Mouse (Mus musculus): Measurements from ENCODE around the gene Syt2.

Syt2 gene

DNA sequence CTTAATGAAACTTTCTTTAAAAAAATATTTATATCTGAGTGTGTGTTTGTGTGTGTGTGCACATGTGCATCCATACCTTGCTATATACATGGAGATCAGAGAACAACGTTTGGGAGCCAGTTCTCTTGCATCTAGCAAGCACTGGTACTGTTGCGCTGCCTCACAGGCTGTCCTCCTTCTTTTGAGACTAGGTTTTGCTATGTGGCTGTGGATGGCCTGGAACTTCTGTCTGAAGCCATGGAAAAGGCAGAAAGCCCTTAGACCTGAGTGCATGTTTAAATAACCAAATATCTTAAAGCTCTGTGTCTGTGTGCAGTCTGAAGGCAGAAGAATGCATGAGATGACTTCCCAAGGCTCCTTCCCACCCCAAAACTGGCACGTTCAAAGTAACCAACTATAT is 126.3 kb downstream of the Syt2 start:
- no peak for DNase-seq (ENCODE audit: low read depth)

GRCm38 (mm10) chr1:134773256-134773655 is 126.8 kb downstream of the Syt2 start:
- no peak for DNase-seq (ENCODE audit: low read depth)

DNA sequence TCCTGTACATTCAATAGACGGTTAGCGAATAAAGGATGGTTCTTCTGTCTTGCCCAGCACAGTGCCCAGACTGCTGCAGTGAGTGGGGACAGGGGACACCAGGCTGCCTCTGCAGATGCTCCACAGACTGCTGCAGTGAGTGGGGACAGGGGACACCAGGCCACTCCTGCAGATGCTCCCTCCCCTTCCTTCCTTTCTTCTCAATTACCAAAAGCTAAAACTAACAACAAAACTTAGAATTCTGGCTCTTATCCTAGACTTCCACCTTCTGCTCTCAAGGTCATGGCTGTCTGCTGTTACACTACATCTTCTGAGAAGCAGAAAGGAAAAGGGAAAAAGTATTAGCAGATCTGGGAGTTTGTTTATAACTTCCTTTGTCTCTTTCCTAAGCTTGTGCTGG is 127.8 kb downstream of the Syt2 start:
- DNase-seq (ENCODE audit: low read depth), result no peak

DNA sequence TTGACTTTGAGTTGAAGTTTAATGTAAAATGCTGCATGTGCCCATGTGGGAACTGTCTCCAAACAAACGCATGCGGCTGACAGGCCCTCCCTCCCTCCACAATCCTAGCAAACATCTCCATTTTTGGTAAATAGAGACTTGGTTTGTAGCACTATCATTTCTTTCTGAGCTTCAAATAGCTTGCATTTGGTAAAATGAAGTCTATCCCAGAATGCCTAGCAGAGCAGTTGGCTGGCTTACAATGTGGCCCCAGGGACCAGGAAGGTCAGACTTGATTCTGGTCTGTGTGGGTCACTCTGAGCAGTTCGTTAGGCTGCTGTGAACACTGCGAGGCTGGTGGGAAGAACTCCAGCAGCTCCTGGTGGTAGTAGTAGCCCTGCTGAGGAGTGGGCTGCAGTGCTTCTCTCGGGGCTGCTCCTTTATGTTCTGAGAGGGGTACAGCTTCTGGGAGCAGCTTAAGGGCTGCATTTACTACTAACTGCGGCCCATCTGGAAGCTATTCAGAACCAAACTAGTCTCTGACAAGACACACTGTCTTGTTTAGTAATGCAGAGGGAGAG is 128.3 kb downstream of the Syt2 start:
- DNase-seq (ENCODE audit: low read depth), result no peak

GRCm38 (mm10) chr1:134775631-134776030 is 129.2 kb downstream of the Syt2 start:
- DNase-seq (ENCODE audit: low read depth), result no peak

DNA sequence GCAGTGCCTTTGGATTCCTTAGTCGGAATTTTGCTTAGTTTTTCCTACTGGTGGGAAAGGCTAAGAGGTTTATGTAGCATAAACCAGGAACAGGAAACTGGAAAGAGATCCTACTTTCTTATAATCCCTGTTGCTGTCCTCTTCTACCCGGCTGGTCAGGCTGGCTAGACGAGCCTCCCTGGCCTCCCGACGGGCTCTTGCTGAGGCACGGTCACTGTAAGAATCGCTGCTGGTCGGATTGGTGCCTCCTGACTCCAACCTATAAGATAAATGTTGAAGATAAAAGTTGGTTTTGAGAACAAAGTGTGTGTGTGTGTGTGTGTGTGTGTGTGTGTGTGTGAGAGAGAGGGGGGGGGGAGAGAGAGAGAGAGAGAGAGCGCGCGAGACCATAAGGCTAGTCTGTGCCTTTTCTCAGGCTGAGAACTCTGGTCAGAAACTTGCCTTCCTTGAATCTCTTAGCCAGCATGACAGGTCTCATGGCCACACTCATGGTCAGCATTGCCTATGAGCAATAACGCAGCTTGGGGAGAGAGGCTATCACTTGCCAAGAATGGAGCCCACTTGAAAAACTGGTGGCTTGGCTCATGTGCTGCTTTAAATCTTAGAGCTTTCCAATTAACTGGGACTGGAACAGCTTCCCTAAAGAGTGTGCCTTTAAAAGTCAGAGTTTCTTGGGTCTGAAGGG is 130.9 kb downstream of the Syt2 start:
- DNase-seq (ENCODE audit: low read depth), result no peak

DNA sequence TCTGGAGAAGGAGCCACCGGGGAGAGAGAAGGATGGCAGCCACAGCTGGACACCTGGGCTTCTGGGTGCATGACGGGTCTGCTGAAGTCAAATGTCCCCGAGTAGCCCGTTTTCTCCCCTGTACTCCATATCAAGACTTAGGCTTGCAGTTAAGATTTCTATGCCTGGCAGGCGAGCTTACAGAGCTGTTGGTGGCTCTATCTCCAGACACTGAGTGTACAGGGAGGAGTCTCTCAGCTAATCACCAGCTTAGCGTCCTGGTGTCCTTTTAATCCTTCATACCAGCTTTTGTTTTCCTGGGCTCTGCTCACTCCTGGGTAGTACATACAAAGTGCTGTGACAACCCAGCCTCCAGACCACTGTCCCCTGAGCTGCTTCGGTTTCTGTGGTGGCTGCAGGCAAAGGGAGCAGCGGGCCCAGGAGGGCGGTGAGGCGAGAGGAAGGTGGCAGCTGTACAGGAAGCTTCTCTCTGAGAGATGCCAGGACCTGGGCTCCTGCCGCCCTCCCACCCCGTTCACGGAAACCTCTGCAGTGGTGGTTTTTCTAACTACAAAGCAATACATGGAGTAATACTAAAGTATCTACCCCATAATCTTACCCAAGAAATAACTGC is 131.6 kb downstream of the Syt2 start:
- DNase-seq (ENCODE audit: low read depth), result no peak

DNA sequence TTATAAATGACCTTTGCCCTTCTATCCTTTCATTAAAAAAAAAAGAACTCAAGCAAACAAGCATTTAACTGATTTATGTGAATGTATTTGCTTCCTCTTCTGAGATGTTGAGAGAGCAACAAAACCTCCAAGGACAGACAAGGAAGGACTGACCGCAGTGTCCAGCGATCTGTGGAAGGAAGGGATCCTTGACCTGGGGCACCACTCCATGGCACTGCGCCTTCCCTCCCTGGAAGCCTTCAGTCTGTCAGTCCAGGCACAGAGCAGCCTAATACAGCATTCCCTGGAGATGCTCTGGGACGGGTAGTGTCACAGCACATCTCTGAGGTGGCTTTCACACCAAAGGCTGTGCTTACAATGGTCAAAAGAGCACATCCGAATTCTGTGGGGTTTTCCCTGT is 136.3 kb downstream of the Syt2 start:
- DNase-seq (ENCODE audit: low read depth), result no peak

GRCm38 (mm10) chr1:134783958-134784357 is 137.5 kb downstream of the Syt2 start:
- DNase-seq (ENCODE audit: low read depth), result no peak

DNA sequence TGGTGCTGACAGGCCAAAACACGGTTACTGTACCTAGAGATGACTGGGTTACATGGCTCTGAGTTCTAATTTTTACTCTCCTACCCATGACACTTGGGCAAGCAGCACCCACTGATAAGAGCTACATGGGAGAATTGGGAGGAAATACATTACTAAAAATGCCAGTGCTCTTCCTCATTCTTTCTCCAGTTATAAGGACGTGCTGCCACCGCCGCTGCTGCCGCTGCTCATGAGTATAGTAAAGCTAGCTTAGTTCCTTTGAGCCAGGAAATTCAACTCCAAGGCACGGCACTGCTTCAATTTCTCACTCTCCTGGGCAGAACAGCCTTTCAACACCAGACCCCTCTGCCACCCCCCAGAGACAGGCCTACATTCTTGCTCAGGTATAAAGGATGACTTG is 138.0 kb downstream of the Syt2 start:
- no peak for DNase-seq (ENCODE audit: low read depth)

- no peak for DNase-seq (ENCODE audit: low read depth)
Measured at GRCm38 (mm10) chr1:134784911-134785310, 138.4 kb downstream of the Syt2 start.

DNA sequence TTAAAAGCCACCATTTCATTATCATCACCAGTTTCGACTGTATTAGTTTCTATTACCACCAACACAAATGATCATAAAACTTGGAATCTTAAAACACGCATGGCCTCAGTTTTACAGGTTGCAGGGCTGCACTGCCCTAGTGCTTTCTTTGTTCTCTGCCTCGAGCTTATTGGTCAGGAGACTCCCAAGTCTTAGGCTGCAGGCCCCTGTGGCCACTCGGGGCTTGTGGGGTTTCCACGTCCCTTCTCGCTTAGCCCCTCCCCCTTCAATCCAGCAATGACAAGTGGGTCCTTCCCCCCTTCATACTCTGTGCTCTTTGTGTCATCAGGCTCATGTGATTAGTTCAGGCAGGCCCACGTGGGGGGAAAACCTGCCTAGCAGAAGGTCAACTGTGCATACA is 141.6 kb downstream of the Syt2 start:
- DNase-seq (ENCODE audit: low read depth), result no peak

DNA sequence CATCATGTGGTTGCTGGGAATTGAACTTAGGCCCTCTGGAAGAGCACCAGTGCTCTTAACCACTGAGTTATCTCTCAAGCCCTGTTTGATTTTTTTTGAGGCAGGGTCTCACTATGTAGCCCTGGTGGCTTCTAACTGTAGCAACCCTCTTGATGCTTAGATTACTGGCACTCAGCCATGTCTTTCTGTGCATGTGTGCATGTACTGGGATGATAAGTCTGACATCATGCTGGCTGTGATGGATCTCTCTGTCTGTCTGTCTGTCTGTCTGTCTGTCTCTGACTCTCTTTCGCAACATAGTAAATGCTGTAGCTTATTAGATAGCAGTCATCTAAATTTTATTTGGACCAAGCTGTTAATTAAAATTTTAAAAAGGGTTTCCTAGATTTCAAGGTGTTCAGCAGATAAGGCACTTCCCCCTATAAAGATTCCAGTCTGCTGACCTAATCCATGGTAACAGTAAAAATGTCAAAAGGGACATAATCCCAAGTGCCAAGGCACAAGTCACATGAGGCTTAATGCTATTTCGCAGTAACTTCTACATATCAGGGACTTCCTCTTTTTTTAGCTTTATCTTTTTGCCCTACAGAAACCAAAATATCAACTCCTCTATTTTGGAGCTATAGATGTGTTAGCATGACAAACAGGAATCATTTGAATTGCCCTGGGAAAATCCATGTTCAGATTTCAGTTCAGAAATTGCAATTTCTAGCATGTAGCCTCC is 144.4 kb downstream of the Syt2 start:
- no peak for DNase-seq (ENCODE audit: low read depth)

DNA sequence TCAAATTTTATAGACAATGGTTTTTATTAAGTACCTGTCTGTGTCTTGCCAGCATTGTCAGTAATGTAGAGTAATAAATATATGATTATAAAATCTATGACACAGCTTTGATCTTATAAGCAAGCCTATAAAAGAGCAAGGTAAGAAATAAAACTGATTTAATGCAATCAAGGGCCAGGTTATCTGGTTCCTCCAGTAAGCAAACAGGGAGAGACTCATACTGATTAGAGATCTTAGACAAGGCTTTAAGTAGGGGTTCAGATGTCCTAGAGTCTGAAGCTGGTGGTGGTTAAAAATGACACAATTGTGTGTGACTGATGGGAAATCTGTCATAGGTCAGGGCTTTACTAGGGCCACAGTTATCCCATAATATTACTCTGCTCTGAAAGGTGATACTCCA is 145.0 kb downstream of the Syt2 start:
- no peak for DNase-seq (ENCODE audit: low read depth)

- no peak for DNase-seq (ENCODE audit: low read depth)
Measured at GRCm38 (mm10) chr1:134796076-134796475, 149.6 kb downstream of the Syt2 start.

- DNase-seq (ENCODE audit: low read depth), result no peak
Measured at GRCm38 (mm10) chr1:134796536-134796935, 150.1 kb downstream of the Syt2 start.

DNA sequence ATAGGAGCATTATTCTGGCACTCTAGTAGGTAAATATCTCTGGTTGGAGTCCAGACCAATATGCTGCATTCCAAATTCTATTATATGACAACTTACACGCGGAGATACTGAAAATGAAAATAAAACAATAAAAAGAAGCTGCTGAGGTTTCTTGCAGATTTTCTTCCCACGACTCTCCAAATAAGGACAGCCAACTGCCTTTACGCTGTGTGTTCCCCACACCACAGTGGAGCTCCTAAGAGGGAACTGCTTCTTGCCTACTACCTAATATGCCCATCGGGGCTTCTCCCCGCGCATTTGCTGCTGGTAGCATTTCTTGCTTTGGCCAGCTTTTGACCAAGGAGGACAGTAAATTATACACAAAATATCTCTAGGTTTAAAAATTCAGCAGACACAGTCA is 155.3 kb downstream of the Syt2 start:
- no peak for DNase-seq (ENCODE audit: low read depth)

DNA sequence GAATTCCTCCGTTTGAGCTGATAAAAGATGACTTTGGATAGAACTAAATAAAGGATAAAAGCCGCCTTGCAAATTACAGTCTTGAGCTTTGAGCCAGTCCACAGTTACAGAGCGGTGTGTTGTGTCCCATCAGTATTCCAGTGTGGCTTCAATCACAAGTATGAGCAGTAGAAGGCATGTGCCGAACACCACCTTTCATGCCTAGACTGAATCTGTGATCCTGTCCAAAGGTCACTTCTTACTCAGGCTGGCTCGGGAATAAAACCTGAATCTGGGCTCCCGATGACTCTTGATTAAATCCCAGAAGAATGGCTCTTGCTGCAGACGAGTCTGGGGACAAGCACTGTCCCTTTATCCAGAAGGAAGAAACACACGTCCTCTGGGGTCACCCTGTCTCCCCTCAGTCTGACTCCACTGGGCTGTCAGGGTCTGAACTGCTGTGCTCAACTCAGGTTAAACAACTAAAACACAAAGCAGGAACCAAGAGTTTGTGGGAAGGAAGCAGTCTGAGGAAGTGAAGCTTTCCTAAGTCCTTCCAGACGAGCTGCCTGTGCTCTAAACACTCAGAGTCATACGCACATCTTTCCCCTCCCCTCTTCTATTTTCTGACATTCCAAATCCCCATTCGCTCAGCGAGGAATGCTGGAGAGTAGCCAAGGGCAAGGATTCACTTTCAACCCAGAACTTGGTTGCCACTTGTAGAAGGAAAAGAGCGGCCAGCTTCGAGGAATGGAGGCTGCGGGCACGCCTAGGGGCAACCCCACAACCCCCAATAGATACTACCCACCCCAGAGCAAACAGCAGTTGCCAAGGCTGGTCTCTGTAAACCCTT is 157.0 kb downstream of the Syt2 start:
- no peak for DNase-seq (ENCODE audit: low read depth)

DNA sequence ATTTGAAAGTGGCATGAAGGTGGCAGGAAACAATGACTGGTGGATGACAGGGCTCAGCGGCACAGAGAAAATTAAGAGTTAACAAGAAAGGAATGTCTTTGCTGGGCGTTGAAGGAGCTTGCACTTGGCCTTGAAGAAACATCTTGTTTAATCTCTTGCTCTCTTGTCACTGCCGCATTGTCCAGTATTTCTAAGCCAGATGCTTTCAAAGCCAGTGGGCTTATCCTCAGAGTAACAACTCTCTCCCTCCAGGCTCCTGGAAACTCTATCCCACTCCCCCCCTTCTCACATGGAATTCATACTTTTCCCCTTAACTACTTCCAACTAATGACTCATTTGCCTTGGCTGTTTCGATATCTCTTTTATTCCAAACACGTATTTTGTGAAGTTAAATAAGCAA is 157.9 kb downstream of the Syt2 start:
- no peak for DNase-seq (ENCODE audit: low read depth)

- DNase-seq (ENCODE audit: low read depth), result no peak
Measured at GRCm38 (mm10) chr1:134805471-134805870, 159.0 kb downstream of the Syt2 start.
